Mouse (Mus musculus) CH12.LX (cell line): ENCODE measurements around the gene Rgs16.

Source experiments
- CHD1 ChIP-seq: IDR thresholded peaks from 2 replicates; pipeline ENCODE4 v1.6.1; 2012; ENCODE audit warnings: low read depth, low read length, improper control_type of control experiment, inconsistent platforms
- CTCF ChIP-seq, 2 experiments: IDR thresholded peaks in 1 of 2; conservative IDR thresholded peaks in 1 of 2; 2 replicates each; pipeline ENCODE4 v1.5.1; 2011 to 2012; ENCODE audit warnings: low read depth in 2 of 2, low read length in 2 of 2, improper control_type of control experiment in 1 of 2, inconsistent platforms in 1 of 2, mild to moderate bottlenecking in 1 of 2, moderate library complexity in 1 of 2
- EP300 ChIP-seq: IDR thresholded peaks from 2 replicates; pipeline ENCODE4 v1.6.1; 2011; ENCODE audit warnings: low read length, improper control_type of control experiment
- GABPA ChIP-seq: IDR thresholded peaks from 2 replicates; pipeline ENCODE4 v1.6.1; 2012; ENCODE audit warnings: low read depth, low read length, improper control_type of control experiment, inconsistent platforms; ENCODE audit not compliant: insufficient replicate concordance
- MAFK ChIP-seq: IDR thresholded peaks from 2 replicates; pipeline ENCODE4 v1.6.1; 2011; ENCODE audit warnings: low read length, improper control_type of control experiment; ENCODE audit not compliant: insufficient replicate concordance
- NELFE ChIP-seq: IDR thresholded peaks from 2 replicates; pipeline ENCODE4 v1.6.1; 2011; ENCODE audit warnings: low read depth, low read length, improper control_type of control experiment
- TCF12 ChIP-seq: IDR thresholded peaks from 2 replicates; pipeline ENCODE4 v1.6.1; 2014; ENCODE audit warnings: low read depth, mild to moderate bottlenecking, inconsistent platforms, low read length, improper control_type of control experiment
- USF1 ChIP-seq: IDR thresholded peaks from 2 replicates; pipeline ENCODE4 v1.6.1; 2014; ENCODE audit warnings: low read depth, mild to moderate bottlenecking, inconsistent platforms, low read length, improper control_type of control experiment

- TF ChIP-seq TCF12 (no peak), EP300 (no peak; the same call in 1 of the 2 replicates), USF1 (no peak), MAFK (no peak), CTCF (conservative IDR thresholded peaks at IDR 0.05 in 1 of 2, IDR thresholded peaks at IDR 0.05 in 1 of 2; ENCODE audit: low read depth in 2 of 2, low read length in 2 of 2) (peak; percentile 52 to 91), GABPA (no peak), NELFE (peak; percentile 40), CHD1 (no peak)
Measured at GRCm38 (mm10) chr1:153749211-153749801, 9.2 kb downstream of the Rgs16 start, which contains the start of gene Rnasel.
